Mouse (Mus musculus) layer of hippocampus, postnatal 25 days (tissue): ENCODE results near the gene Txndc2. TPM values are rescaled to one million over a fixed set of nuclear protein-coding genes. Genes with fewer than 3 reads are reported as not detected.
"Not testable (repeated sequence)": the region's sequence is repeated elsewhere in the genome, so short reads cannot be mapped to it uniquely, and the experiment has no call there.

Experiments
- DNase-seq, 2 experiments: peaks; one replicate each; pipeline ENCODE4 v3.0.0; 2022; ENCODE audit warnings: mixed read lengths in 2 of 2, low spot score in 1 of 2; ENCODE audit errors: extremely low spot score in 1 of 2
- total RNA-seq, 2 experiments: library from RNA; stranded (reverse); gene quantifications; 2 replicates each; pipeline ENCODE4 v1.2.3; 2021

The Txndc2 gene
- total RNA-seq, 2 experiments from 2014 or later, result not detected

DNA sequence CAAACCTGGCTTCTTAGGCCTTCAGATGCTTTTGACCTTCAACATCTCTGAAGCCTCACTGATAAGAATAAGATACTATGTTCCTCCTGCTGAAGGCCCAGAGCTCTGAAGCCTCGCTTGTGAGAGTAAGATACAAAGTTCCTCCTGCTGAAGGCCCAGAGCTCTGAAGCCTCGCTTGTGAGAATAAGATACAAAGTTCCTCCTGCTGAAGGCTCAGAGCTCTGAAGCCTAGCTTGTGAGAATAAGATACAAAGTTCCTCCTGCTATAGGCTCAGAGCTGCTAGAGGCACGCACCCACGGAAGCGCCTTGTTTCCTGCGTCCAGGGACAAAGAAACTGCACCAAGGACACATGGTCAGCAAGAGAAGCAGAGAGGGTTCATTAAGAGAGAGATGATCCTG is 14.8 kb upstream of the Txndc2 start:
- DNase-seq, result no peak

DNA sequence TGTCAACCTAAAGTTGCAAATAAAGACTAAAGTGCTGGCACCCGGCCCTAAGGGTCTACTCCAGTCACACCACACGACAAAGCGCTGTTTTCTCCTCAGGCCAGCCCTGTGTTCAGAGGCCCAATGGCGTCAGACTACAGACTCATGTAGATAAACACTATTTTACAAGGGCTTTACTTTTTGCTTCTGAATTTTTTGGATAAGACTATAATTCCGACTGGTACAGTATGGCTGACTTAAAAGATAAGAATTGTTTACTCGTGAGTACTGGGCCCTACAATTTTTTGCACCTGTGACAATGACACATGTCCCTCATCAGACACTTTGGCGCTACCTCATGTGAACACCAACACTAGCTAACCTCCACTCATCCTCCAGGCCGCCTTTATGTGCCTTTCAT is 14.1 kb upstream of the Txndc2 start:
- no peak for DNase-seq

DNA sequence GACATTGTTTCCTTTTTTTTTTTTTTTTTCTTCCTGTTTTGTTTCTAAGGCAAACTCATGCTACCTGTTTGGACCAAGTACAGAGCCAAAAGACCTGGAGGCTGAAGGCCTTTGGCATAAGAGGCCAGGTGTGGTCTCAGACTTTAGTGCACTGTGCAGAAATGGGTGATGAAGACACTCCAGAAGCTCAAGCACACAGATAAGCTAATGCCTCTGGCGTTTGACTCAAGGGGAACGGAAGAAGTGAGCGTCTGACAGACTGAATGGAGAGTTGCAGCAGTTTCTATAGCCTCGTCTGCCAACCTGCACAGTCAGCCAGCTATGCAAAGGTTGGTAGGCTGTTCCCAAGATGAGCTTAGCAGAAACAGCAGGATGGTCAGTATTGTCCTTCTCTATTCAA is 13.6 kb upstream of the Txndc2 start:
- DNase-seq, result no peak

DNA sequence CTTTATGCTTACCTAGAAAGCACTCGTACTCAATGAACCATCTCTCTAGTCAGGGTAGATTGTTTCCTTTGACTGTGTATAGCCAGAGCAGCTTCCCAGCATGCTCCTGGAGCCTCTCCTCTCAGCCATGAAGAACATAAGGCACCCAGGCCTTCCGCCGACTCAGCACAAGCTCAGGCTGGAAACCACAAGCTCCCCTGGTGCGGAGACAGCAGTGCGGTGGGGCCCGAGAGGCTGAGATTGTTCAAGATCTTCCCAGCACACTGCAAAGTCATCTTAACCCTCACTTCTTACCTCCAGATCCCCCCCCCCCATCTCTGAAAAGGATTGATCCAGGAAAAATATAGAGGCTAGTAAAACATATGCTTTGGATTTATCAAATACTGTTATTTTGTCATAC is 8.6 kb upstream of the Txndc2 start:
- DNase-seq, result no peak

DNA sequence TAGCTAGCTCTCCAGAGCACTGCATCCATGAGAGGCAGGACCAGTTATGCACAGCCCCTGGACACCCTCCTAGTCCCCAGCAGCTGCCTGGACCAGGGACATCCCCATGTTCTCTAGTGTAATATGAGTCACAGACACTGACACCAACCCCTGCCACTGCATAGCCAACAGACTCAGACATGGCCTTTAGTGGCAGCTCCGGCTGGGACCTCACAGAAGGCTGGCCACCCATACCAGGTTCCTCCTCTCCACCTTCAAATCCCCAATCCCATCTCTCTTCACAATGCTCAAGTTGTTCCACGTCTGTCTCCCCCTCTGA is 7.2 kb upstream of the Txndc2 start:
- no peak for DNase-seq

DNA sequence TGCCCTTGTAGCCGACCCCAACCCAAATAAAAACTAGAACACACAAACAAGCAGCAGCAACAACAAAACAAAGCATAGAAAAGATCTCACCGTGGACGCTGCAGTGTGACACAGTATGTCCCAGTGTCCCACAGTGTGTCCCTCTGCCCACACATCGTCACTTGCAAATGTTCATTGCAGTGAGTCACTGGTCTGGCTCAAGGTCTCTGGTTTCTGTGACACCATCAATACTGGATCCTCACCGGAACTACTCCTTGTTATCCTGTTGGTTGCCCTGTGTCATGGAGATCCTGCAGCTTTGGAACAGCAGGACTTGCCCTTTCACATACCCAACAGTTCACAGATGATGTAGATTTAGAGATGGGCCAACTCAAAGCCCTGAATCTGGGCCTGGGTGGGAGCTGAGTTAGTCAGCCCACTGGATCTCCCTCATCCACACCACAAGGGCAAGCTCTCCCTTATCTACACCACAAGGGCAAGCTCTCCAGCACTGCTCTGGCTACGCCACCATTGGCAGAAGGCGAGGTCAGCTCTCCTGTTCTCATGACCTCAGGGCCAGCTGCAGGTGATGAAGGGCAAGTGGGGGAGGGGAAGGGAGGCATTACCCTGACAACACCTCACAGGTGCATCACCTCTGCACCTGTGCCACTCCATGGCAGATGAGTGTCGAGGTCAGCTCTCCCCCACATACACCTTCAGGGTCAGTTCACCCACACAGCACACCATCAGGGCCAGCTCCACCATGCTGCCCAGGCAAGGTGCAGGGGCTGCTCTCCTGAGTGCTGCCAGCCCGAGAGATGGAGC is 6.6 kb upstream of the Txndc2 start:
- DNase-seq, result no peak

DNA sequence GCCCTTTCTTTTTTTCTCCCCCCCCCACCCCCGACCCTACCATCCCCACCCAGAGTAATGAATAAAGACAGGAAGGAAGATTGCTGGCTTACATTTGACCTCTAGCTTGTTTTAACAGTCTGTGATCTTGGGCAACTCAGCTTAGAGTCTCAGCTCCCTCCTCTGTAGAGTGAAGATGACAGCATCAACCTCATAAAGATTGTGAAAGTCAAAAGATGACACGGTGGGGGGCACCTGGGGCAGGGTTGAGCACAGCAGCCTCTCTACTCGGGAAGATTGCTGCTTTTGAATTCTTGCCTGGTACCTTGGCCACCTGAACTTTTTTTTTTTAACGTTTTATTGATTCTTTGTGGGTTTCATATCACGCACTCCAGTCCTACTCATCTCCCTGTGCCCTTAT is 6.0 kb upstream of the Txndc2 start:
- no peak for DNase-seq

DNA sequence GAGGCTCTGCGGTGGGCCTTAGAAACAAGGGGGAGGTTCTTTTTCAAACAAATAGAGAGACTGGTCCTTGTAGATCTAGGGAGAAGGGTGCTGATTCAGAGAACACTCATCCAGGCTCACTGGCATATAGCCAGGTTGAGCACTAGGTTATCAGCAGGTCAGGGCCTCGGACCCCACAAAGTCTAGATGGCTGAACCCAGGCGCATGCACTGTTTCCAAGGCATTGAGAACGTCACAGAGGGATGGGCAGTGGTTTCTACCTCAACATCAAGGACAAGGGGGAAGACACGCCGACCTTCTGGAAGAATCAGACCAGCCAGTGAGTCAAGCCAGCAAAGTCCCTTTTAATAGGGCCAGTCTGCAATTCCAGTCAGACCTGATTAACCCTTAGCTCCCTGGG is 5.3 kb upstream of the Txndc2 start:
- no peak for DNase-seq

DNA sequence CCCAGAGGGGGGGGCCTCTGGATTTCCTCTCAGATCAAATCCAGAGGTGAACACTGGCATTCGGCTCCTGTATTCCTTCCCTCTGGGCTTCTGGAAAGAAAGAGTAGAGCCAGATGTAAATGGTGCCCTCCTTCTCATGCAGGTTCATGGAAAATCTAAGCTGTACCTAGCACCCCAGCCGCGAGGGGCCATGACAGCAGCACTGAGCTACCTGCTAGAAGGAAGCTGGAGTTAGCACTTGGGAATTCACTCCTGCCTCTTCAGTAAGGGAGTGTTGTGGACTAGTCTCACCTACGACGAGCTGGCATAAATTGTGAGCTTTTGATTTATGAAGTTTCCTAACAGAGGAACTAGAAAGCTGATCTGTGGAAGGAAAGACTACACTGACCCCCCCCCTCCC is 1.6 kb upstream of the Txndc2 start:
- no peak for DNase-seq

DNA sequence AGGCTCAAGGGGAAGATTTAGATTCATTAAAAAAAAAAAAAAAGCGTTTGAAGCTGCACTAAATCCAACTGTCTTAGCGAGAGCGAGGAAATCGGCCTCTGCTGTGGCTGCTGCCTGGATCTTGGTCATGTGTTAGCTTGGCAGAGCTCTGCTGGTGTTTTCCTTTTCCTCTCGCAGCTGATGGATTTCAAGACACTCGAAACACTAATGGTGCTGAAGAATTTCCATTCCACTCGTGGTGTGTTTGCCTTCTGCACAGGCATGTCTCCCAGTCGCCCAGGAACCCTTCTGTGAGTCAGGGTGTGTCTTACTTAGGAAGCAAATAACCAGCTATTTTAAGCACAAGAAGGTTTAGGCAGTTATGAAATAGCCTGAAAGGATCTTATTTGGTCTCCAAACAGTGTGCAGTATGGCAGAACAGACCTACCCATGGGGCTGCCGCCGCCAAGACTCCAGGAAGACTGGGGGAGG is 1.1 kb upstream of the Txndc2 start:
- no peak for DNase-seq

DNA sequence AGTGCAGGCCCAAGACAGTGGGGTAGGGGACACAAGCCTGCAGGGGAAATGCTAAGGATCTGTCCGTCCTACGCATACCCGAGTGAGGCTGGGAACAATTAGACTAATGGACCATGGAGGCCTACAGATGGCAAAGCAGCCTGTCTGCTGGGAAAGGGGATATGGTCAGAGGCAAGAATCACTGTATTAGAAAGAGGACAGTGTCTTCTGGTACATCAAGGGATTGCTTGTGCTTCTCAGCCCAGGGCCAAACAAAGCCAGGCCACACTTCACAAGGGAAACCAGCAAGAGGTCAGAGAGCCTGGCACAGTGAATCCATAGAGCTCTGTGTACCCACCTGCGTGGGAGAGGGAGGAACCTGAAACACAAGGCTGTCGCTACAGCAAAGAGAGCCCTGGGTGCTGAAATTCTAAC is 617 bp upstream of the Txndc2 start:
- DNase-seq, result no peak

DNA sequence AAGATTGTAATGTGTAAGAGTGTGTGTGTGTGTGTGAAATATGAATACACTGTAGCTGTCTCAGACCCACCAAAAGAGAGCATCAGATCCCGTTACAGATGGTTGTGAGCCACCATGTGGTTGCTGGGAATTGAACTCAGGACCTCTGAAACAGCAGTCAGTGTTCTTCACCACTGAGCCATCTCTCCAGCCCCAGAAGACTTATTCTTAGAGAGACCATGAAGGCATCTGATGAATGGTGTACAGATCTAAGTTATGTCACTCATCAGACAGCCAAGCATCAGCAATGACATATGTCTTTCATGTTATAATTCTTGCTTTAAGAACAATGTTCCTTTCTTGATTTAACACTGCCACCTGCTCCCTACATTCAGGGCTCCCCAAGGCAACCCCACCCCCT is 2.8 kb downstream of the Txndc2 start:
- no peak for DNase-seq

DNA sequence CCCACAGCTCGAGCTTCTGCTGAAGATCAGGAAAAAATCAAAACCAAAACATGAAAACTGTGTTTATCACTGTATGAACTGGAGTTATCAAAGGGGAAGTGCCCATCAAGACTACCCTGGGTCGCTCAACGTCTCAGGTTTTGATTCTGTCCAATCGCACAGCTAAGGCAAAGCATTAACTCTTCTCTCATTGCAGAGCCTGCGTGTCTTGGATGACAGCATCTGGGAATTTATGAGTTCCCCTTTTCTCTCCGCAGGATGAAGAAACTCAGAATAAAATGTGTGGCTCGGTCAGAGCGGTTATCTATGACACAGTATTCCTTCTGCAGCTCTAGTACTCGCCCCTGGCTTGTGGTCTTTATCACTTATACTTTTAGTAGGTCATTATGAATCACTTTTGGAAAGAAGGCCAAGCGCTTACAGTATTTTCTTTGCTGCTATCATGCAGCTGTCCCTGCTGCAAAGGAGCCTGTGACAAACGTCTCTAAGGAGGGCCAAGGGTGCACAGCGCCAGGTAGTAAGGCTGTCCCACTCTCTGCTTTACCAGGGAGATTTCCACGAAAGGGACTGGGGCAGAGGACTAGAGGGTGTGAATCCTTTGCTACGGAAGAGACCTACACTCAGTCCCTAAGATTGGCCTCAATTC is 6.1 kb downstream of the Txndc2 start:
- DNase-seq, result no peak

DNA sequence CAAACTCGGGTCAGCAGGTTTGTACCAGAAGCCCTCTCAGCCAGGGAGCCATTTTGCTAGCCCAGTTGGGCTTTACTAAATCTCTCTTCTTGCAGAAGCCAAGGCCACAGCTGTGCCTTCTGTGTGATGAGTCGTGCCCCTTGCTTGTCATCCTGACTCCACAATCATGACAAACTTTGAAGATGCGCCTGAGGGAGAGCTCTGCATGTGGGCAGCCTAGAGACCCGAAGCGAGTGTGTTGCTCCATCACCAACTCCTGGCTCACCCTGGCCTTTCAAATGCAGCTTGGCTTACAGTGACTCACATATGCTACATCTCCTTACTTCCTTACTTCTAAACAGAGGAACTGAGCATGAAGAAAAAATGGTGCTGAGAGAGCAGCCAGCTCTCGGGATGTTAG is 12.0 kb downstream of the Txndc2 start:
- DNase-seq, result no peak

DNA sequence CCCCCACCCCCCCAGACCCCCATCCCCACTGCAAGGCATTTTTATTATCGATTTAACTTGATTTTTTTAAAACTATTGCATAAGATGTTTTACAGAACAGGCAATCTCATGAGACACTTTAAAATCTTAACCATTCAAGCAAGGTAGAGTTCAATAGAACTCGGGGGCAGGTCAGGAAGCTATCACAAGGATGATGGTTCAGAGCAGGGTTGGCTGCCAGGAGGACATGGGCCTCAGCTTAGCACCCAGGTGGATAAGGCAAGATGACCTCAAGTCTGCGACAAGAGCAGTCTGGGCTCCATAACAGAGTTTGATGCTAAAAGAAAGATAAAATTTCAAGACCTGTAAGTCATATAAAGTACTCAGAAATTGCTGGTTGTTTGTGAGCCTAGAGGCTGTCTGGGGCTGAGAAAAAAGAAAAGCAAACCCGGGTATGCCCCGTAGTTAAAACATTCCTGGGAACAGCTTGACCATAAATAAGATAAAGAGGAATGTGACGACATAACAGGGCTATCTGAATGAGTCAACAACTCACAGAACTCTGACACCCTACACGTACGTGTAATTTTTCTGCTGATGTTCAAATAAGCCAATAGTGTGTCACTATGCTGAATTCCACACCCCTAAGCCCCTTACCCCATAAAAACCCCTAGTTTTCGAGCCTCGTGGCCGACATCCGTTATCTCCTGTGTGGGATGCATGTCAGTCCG is 13.0 kb downstream of the Txndc2 start:
- DNase-seq, result not testable (repeated sequence)

DNA sequence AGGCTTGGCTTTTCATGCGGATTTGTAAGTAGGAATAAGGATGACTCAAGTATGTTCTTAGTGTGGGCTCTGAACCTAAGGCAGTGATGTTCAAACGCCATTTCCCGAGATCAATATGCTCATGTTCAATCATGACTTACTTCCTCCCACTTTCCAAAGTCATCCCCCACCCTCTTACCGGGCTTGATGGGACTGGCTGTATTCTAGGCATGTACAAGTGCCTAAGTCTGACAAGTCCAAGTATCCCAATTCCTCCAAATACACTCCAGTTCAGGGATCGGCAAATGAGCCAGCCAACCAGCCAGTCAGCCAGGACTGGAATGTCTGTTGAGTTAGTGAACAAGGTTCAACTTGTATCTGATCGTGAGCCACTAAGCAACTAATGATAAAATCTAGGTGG is 15.7 kb downstream of the Txndc2 start:
- DNase-seq, result no peak

DNA sequence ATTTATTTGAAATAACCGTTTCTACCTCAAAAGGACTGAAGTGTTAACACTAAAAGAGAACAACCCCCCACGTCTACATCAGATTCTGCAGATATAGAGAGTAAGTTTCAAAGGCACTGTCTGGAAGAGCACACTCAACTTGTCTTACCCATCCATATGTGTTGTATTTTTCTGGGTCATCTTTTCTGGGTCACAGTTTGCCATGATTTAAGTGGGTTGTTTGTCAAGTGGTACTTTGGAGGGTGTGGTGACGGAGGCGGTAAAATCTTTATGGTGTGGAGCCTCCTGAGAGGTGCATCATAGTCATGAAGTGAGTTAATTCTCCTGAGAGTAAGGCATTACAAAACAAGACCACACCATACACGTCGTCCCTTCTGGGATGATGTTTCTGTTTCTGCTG is 16.4 kb downstream of the Txndc2 start:
- DNase-seq, result no peak

DNA sequence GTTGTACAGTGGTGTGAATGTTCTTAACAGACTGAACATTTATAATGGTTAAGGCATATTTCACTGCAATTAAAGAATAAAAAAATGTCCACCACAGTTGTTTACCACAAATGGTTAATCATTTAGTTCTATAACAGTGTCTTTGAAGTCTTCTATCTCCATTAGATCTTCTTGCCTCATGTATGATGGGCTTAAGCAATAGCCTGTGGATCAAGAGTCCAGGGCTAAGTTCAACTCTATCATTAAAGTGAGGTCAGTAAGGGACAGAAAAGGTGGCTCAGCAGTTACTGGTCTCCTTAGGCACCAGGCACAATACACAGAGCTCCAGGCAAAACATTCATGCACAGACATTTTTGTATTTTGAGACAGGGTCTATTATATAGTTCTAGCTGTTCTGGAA is 18.8 kb downstream of the Txndc2 start:
- DNase-seq, result no peak

DNA sequence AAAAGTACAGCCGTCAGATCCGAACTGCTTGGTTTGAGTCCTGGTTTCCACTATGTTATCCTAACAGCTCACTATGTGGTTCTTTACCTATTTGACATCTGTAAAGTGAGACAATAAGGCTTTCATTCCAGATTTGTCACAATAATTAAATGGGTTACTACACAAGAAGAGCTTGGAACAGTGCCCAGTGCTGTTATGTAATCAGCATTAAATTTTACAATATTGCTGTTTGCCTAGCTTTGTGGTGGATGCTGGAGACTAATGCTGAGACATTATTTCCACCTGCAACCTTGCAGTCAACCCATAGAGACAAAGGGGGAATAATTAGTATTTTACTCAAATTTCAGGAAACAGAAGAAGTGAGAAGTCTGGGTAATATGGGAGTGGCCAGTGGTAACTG is 23.5 kb downstream of the Txndc2 start:
- DNase-seq, result peak in 1 of 2 experiments; percentile 24

DNA sequence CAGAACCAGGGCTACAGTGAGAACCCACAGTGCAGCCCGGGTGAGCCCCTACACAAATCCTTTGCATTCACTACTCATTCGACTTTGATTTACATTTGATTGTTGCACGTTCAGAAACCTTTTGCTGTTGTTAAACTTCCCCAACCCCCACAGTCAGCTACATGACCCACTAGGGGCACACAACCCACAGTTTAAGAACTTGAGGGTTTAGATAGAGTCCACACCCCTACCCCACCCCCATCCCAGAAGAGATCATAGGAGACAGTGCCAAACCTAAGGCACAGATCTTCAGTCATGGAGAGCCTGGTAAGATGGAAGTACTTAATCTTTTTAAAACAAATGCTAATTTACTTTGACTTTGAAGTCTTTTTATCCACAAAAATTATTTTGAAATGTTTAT is 26.3 kb downstream of the Txndc2 start:
- no peak for DNase-seq

DNA sequence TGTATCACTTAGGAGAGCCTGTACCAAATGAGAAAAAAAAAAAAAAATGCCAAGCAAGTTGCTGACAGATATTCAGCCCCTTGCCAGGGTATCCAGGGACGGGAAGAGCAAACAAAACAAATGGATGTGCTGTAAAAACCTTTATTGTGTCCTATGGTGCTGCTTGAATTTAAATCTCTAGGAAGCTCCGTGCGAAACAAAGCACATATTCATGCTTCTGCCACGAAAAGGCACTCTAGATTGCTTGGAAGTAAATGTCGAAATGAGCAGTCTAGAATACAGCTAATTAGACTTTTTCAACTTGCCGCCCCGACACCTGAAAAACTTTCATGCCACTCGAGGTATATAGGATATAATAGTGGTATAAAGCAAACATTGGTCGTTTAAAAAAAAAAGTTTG is 27.5 kb downstream of the Txndc2 start:
- no peak for DNase-seq
